Mouse (Mus musculus) layer of hippocampus, postnatal 10 days (tissue): ENCODE results near the gene Hamp. TPM values are rescaled to one million over a fixed set of nuclear protein-coding genes. Genes with fewer than 3 reads are reported as not detected.

Experiments
- DNase-seq, 2 experiments: peaks; one replicate each; pipeline ENCODE4 v3.0.0; 2021; ENCODE audit warnings: low spot score in 2 of 2
- long read RNA-seq: library from polyadenylated mRNA; stranded (forward); transcript quantifications from one replicate; pipeline ENCODE4 v2.0.0, GENCODE M21; 2023
- total RNA-seq, 2 experiments: library from RNA; stranded (reverse); gene quantifications; 2 replicates each; pipeline ENCODE4 v1.2.3; 2021

Gene Hamp
- total RNA-seq = not detected
- long read RNA-seq = 0 reads

- DNase-seq = peak in 1 of 2 experiments; percentile 12
Observed at GRCm38 (mm10) chr7:30943909-30944635, at the start of gene Hamp. Gene Hamp (minus strand): TSS chr7:30944032.

GRCm38 (mm10) chr7:30992148-30992547, 48.3 kb upstream of the Hamp start:
- no peak for DNase-seq

GRCm38 (mm10) chr7:30988519-30989162, 44.8 kb upstream of the Hamp start:
- no peak for DNase-seq

DNA sequence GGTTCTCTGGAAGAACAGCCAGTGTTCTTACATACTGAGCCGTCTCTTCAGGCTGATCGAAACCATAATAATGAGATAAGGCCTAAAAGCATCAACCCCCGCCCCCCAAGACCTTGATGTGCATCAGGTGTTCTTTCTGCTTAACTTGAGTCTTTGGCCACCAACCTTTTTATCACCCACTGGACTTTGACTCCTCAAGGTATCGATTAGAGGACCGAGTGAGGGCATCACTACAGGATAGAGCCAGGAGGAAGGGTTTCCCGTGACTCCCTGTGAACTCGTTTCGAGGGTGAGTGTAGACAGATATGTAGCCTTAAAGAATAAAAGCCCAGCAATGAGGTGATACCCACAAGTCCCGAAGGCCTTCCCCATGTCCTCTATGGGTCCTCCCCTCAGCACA, 41.5 kb upstream of the Hamp start:
- DNase-seq = no peak

GRCm38 (mm10) chr7:30981703-30982102, 37.9 kb upstream of the Hamp start:
- DNase-seq = no peak

DNA sequence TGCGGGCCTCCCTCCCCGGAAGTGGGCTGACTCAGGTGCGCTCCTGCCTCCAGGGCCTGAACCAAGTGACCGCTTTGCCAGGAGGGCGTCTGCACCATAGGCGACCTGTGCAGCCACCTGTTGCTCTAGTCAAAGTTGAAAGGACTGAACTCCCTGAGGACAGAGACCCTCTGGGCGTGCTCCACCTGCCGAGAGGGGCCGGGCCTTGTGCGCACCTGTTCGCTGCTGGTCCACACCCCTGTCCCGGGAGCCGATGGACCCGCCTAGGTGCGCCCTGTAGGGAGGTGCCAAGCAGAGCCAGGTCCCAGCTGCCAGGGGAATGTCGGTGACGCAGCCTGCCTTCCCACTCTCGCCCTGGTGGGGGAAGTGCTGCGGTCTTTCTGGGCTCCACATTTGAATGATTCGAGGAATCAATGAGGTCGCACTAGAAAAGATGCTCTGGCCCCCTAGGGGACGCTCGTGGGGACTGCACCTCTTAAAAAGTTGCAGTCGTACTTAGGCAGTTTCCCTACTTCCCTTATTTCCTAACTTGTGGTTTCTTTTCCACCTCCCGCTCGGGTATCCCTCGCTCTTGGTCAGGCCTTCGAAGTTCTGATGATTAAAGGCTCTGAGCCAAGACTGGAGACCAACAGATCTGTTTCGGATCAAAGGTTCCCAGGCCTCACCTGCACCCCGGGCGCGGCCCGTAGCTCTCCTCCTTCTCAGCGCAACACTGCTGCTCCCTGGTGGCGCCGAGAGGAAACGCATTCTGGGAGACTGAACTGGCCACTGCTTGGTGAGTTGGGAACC, 29.9 kb upstream of the Hamp start, which contains the start of gene Fam187b:
Gene Fam187b (plus strand): TSS at position 290 of the 789 bp plus-strand sequence.
- peak; percentile 84 to 87 for DNase-seq

DNA sequence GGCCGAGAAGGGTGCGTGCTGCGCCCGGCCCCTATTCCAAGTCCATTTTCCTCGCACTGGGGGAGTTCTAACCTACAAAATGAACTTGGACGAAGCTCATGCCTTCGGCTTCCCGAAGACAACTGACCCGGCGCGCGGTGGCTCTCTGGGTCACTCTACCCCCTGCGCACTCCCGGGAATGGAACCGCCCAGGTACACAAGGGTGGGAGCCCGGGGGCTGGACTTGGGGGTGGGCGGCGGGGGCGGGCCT, 29.3 kb upstream of the Hamp start, which contains the start of gene Lsr:
Gene Lsr (minus strand): TSS at position 214 of the 250 bp plus-strand sequence.
- DNase-seq = no peak

GRCm38 (mm10) chr7:30972426-30973250, 28.8 kb upstream of the Hamp start:
- DNase-seq = no peak

GRCm38 (mm10) chr7:30971901-30972300, 28.1 kb upstream of the Hamp start:
- no peak for DNase-seq

DNA sequence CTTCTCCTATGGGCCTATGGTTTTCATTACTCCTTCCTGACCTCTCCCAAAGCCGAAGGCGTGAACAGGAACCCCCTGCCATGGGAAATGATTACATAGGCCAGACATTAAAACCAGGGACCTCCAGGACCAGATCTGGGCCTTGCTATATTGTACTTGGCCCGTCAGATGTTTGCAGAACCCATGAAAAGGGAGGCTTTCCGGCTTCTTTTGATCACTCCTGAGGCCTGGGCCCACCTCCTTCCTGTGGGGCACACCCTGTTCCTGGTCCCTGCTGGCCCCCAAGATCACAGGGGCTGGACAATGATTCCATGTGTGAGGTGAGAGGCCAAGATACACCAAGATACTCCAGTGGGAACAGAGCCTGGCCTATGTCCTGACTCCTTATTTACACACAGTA, 25.3 kb upstream of the Hamp start:
- no peak for DNase-seq

GRCm38 (mm10) chr7:30968611-30969010, 24.8 kb upstream of the Hamp start:
- no peak for DNase-seq

GRCm38 (mm10) chr7:30966657-30967056, 22.8 kb upstream of the Hamp start:
- DNase-seq = no peak

- DNase-seq = no peak
Observed at GRCm38 (mm10) chr7:30965677-30966076, 21.8 kb upstream of the Hamp start.

DNA sequence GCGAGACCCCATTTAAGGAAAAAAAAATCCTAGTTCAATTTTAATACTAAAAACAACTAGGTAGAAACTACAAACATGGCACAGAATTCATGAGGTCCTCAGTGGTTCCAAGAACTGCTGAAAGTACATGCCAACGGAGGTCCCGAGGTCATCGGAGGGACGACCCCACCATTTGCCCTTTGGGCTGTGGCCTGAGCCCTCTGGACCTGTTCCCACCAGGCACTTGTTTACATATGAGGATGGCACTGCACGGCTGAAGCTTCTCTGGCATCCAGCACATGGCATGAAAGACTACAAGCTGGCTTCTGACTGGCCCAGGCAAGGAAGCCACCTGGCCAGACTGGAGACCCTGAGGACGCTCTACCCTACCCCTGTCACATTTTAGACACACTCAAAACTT, 20.5 kb upstream of the Hamp start:
- DNase-seq = no peak

GRCm38 (mm10) chr7:30962862-30963261, 19.0 kb upstream of the Hamp start:
- DNase-seq = no peak

DNA sequence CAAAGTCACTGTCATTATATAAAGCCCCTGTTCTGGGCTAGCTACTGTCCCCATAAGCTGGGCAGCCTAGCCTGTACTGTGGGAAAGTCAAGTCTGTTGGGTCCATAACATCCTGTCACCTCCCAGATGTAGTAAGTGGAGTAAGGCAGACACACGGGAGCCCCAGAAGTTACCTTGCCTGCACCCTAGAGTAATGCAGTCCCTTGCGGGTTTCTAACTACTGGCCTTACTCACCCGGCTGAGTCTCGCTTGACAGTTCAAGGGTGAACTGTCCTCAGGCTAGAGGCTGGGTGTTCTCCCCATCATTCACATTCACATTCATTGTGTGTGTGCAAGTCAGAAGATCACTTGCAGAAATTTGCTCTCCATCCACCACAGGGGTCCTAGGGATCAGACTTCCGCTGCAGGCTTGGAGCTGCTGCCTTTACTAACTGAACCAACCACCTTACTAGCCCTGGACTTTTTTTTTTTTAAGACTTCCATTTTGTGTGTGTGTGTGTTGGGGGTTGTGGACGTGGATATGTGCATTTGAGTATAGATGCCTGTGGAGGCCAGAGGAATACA, 16.0 kb upstream of the Hamp start:
- DNase-seq = no peak

- no peak for DNase-seq
Observed at GRCm38 (mm10) chr7:30958866-30959487, 15.1 kb upstream of the Hamp start.

DNA sequence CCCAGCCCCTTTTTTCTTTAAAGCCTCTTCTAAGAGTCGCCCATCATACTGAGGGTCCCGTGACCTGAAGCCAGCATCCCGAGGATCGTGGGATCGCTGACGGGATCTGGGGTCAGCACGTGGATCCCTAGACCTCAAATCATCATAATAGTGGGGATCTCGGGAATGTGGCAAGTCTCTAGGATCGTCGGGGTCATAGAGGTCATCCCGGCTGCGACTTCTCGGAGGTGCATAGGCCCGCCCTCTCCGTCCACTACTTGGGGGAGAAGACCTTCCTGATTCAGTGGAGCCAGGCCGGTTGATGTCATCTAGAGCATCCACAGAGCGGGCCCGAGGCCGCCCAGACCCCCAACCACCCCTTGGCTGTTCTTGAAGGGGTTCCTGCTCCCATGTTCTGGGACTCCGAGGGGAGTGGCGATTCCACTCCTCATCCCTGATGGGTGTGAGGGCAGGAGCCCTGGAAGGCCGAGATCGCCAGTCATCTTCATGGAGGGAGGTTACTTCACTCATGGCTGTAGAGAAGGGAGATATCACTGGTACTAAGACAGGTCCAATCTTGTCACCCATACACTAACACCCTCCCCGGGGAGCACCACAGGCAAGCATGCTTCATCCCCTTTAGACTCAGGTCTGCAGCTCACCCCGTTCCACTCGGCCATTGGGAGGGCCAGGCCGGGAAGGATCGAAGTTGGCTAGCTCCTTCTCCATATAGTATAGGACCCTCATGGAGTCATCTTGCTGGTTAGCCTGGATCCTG, 14.5 kb upstream of the Hamp start:
- no peak for DNase-seq

DNA sequence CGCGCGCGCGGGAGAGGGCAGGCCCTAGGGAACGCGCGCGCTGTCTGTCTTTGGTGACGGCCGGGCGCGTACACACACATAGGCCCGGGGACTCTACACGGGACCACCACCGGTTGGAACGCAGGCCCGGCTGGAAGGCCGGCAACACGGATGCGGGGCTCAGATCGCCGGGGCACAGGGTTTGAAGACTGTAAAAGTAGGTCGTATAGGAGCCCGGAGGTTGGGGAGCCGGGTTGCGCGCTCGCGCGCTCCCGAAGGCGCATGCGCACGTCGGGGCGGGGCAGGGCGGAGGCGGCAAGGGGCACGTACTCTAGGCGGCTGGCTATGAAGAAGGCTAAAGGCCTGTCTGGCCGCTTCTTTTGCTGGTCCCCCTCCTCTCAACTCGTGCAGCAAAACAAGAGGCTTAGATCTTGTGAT, 13.5 kb upstream of the Hamp start:
- DNase-seq = peak; percentile 88 to 93
